Mouse (Mus musculus): ENCODE measurements at regions not wholly inside any gene's neighbourhood (a gene's known extent, or its start where the extent isn't known, plus 50 kb on each side); places are given as distances from the start of the nearest gene placed in this dataset.

DNA sequence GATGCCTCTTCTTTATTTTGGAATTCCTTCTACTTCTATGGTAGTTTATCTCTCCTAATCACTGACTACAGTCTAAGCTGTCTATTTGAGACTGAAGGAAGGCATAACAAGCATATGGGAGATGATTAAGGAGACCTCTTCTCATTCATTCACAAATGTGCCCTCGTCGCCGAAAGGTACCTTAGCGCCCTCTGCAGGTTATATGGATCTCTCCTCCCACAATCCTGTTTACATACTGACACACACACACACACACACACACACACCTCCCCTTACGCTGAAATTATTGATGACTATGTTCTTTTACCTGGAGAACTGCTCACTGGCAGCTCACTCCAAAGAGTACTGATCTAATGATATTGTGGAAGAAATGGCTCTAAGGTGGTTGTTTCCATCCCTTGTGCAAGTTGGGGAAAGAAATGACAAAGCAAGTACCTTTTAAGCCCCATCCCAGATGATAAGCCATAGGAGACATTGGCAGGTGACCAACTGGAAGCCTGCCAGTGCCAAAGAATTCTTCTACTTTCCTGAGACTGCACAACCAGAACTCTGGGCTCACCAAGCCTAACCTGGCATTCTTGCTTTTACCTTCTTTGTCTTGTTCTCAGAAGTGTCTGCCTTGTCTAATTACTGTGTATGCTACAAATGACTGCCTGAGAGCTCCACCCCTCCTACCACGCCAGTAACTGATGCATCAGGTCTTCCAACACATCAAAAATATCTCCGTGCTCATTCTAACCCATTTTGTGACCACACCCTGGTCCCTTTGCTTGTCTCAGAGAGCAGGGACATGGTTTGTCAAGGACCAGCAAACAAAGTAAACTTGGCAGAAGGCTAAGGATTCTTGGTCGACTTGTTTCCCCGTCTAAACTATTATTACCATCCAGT is 227.8 kb upstream of the Adgrl2 start:
- DNase-seq = no peak

DNA sequence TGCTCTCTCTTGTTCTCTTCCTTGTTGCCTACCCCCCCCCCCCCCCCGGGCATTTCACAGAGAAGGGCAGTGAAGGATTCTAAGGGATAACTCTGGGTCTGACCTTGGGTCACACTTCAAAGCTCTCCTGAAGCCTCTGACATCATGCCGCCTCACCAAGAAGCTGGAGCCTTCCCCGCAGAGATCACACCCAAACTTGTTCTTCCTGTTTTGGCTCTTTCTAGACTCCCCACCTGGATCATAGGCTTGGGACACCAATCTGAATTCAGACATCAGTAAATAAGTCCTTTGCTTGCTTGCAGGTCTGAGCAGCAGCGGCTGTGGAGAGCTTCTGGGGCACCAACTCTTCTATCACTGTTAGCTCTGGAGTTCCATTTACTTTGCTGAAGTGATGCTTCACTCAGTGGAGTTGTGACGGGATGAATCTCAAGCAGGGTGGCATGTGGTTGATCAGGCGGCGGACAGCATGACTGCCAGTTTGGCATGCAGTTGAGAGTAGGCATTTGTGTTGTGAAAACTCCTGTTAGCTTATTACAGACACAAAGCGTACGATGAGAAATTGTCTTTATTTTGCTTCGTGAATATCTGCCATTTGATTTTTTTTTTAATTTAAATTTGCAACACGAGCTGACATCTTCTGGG is 226.5 kb upstream of the Adgrl2 start:
- no peak for DNase-seq

DNA sequence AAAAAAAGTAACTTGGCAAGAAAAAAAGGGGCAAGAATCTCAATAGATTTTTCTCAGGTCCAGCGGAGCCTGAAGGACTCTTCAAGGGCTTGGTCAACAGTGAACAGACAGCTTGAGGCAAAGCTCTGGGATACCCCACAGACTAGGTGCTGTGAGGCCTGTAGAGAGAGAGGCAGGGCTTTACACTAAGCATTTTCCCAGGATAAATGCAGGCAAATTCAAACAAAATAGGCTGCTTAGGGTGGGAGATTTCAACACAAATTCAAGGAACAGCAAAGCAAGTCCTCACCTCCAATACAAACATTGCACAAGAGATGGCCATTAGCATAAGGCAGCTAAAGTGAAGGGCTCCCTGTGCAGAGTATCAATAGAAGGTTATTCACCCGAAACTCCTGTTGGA is 225.3 kb upstream of the Adgrl2 start:
- no peak for DNase-seq

DNA sequence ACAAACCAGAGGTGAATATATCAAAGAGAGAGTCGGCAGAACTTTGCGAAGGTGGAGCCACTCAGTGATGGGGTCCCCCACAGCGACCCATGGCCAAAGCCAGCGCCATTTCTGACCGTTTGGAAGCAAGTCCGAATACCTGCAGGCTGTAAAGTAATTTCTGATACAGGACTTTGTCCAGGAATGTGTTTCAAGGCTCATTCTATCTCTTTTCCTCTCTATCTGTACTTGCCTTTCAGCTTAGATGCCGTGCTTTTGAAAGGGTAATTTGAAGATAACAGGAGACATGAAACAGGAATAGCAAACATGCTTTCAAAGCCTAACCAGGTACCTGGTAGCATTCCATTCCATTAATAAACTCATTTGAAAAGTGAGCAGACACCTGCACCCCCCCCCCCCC is 221.6 kb upstream of the Adgrl2 start:
- DNase-seq = no peak

DNA sequence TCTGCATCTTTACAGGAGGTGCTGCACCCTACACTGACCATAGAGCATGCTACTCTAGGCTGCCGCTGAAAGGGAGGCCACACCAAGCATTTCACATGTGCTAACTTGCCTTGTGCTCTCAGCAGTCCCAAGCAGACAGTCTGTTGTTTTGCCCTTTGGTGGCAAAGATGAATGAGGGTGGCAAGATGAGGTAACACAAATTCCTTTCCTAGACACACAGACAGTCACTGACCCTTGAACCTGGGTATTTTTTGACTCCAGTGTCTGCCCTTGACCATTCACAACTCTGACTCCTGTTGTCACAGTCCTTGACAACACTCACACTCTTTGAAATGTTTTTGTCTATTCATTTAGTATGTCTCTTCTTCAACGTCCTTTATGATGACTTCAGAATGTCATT is 218.9 kb upstream of the Adgrl2 start:
- DNase-seq = no peak

DNA sequence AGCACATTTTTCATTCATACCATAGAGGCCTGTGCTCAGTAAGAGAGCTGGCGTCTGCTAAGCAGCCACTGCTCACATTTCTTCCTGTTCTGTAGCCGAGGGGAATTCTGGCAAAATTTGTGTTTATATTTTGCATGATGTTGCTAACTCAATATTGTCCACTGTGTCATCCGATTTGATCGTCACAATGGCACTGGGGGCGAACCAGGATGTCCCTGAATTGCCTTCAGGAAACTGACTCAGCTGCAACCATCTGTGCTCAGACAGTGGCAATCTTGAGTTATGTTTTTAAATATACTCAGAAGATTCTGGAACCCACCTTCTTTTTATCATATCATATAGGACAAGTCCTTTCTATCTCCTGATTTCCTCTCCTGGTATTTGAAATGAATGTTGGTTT is 213.1 kb upstream of the Adgrl2 start:
- no peak for DNase-seq

DNA sequence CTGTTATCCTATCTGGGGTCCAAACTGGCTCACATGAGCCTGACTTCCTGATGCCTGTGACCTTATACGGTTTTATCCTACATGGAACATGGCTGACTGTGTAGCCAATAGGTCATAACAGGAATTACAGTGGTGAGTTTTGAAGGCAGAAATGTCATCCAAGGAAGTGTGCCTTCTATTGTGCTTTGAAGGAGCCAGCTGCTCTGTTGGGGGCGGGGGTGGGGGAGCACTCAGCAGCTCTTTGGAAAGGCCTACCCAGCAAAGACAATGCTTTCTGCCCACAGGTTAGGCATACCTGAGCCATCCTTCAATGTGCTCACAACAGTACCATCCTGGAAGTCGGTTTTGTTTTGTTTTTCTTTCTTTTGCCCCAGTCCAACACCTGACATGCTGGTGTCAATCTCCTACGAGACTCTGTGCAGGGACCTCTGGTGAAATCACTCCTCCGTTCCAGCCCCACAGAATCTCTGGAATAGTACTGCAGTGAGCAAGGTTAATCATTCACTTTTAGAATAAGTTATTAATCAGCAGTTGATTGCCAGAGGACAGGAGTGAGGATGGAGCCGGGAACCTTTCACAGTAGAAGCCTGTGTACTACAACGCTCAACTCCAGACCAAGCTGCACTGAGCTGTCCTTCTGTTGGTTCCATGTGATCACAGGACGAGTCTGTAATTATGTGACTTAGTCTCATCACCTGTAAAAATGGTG is 206.3 kb upstream of the Adgrl2 start:
- DNase-seq = no peak

DNA sequence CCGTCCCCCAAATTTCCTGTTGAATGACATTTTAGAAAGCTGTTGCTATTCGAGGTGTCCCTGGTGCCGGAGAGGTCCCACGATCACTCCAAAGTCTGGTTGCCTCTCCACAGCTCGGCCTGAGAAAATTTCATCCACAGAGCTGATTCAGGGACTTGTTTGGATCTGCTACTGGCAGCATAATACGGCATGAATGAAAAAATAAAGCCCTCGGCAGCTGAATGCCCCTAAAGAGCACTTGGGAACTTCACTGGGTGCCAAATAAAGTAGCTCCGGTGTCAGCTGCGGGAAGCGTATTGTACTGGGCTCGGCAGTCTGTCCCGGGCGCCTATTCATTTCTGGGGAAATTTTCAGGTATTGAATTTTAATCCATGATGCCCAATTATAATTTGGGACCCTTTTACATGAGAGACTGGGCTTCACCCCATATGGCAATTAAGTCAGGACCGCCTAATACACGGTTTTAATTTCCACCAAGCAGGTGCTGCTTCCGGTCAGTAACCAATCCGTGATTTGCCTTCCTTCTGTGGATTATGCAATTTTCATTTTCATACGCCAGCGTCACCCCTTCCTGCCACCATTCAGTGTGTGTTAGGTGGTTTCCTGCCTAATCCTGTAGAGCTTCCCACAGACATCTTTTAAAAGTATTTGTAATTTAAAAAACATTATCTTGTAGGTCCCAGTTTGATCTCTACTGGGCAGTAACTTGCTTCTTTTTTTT is 200.7 kb upstream of the Adgrl2 start:
- no peak for DNase-seq

DNA sequence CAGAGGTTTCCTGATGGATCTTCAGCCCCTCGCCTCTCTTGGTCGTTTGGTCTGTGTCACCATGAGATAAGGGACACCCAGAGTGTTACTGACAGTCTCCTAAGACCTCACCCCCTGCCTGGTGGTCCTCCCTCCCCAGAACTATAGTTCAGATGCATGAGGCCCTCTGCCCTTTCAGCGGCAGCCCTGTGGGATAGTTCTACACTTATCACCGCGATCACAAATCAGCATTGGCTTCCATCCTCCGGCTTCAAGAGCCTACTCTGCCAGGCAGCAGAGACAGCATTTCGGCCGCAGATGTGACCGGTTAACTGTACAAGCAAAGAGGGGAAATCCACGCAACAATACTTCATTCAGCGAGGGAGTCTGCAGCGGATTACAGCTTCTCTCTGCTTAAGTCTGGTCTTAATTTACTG is 193.8 kb upstream of the Adgrl2 start:
- DNase-seq = no peak

DNA sequence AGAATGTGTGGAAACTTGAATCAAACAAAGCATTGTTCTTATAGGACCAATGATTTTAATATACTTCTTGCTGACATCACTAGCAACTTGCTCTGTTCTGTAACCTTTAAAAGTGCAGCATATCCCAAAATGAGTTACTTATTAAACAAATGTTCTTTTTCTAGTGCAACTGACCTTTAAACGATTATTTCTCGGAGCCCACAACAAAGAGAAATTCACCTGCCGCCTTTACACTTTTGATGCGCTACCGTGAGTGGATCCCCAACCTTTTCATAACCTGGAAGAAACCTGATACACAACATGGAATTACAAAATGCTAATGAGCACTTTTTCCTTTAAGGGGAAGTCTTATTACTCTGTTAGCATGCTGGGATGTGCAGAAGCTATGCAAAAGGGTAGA is 191.7 kb upstream of the Adgrl2 start:
- DNase-seq = no peak

DNA sequence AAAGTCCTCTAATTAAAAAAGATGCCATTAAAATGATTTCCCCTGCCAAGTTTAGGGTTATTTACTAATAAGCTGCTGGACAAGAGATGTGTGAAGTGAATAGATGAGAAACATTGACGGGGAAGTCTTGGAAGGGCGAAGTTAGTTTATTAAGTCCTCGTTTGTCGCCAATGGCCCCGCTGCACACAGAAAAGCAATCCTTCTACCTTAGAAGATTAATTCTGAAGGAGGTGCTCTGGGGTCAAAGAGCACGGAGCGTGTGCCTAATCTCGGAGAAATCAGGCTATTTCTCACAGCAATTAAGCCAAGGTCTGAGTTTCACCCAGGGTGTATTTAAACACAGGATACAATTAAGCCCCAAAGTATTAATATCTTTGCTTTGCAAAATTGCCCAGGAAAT is 189.8 kb upstream of the Adgrl2 start:
- DNase-seq = no peak

DNA sequence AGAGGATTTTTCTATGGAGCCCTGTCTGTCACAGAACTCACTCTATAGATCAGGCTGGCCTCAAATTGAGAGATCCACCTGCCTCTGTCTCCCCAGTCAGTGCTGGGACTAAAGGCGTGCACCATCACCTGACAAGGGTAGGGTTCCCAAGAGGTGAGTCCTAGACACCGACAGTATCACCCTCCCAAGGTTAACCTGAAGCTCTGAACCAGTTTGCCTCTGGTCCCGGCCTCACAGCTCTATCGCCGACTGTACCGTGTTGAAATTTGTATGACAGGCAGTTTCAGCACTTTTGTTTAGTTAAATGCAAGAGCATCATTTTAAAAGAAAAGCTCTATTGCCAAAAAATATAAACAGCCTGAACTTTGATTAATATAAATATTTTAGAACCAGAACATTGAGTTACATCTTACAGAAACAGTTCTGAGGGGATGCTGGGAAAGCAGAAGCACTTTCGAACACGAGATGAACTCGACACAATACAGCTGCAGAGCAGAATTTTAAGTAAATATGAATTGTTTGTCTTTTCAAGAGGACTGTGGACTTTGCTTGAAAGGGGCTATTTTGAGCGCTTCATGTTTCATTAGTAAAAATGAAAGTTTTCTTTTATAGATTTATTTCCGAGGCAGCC is 189.2 kb upstream of the Adgrl2 start:
- no peak for DNase-seq

DNA sequence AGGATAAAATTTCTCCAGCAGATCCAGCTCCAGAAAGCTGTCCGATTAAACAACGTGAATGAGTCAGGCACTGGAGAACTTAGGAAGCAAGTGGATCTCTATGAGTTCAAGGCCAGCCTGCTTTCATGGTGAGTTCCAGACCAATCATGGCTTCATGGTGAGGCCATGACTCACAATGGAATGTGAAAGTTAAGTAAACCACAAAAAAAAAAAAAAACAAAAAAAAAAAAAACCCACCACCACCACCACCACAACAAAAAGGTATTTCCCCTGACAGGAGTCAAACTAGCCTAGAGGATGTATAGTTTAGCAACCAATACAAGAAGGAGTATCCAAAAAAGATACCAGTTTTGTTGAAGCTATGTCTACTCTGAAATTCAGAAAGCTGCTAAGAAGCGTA is 188.5 kb upstream of the Adgrl2 start:
- DNase-seq = no peak

DNA sequence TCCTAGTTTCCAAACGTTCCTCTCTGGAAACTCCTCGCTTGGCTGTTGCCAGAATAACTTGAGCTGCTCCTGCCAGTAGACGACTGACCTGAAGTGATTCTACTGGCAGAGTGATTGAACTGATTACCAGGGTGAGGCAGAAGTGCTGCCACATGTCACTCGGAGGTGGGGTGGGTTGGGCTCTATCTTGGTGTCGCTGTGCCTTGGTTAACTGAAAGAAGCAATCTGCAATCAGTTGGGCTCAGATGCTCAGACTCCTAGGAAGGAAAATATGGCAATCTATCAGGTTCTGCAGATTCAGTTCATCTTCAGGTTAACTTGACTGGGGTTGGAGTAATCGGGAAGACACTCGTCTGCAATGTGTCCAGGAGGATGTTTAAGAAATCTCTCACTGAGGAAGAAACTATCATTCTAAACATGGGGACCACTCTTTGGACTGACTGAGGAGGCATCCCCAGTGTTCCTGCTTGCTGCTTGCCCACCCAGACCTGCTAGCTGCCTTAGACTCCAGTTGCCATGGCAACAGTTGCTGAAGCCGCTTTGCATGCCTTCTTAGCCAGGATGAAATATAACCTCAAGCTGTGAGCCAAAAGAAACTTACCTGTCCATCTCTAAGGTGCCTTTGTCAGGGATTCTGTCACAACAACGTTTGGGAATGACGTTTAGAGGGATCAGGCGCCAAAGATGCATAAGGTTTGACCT is 184.5 kb upstream of the Adgrl2 start:
- DNase-seq = peak; percentile 44

DNA sequence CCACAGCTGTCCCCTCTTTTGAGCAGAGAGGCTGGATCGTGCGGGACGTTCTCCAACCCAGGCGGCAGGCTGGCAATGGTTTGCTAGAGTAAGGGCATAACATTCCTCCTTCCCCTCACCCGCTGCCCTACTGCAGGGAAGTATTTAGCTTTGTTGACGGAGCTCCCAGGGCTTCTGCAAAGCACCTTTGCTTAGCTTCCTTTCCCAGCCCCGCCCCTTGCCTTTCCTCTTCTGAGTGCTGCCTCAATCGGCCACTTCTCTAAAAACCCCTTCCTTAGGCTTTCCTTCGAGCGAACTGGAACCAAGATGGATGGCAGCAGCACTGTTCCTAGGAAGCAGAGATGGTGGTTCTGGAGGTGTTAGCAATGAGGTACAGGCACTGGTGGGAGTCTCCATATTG is 183.2 kb upstream of the Adgrl2 start:
- no peak for DNase-seq

DNA sequence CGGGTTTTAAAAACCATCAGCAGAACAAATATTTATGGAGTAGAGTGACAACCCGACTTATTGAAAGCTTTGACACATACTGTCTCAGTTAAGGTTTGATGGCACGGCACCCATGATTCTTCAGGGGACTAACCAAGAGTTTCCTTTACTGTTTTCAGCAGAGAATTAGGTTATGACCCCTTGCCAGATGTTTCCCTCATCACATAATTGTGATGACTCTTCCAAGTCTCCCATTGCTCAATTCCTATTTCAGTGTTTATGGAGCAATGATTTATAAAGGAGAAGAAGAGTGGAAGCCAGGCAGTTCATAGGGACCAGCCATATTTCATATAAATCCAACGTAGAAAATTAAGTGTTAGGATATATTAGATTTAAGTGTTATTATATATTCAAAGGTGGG is 181.4 kb upstream of the Adgrl2 start:
- DNase-seq = no peak

DNA sequence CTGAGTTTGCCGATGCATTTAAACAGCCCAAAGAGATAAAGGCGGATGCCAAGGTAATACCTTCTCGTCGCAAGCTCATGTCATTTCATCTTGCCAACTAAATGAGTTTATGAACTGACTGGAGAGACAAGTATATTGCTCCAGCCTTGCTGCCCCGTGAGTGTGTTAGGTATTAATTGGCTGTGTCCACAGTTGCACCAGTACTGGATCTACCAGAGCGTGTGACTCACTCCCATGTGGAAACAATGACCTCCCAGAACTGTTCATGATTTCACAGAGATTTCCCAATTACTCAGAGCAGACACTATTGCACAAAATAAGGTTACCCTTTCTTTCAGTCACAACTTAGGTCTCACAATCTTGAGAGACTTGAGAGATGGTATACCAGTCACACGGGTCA is 179.8 kb upstream of the Adgrl2 start:
- DNase-seq = no peak

DNA sequence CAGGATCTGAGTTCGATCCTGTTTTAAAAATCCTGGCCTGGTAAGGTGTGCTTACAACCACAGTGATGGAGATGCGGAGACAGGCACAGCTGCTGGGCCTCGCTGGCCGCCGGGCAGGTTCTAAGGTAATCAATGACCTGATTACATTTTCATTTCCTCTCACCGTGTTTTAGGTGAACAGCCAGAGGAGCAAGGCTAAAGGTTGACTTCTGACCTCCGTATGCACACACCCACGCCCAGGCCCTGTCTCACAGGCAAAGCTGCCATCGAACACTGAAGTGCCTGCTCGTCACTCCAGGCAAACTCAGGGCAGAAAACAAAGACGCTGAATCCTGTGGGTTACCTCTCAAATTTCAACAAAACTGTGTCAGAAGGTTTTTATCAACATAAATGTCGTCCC is 179.1 kb upstream of the Adgrl2 start:
- no peak for DNase-seq

DNA sequence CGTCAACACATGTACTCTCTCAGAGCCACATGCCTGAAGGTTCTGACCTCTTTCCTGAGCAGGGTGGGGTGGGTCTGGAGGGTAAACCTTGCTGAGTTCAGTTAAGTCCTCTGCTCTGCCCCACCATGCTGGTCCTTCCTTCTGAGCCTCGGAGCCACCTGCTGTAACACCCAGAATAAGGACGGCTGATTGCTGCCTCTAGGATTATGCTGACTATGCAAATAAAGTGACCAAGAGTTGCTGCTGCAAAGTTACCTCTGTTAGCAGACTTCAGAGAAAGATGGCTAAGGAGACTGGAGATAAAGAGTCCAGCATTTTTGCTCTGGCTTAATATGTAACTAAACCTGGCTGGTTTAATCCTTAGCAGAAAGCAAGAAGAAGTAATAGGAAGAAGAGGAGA is 177.6 kb upstream of the Adgrl2 start:
- no peak for DNase-seq

DNA sequence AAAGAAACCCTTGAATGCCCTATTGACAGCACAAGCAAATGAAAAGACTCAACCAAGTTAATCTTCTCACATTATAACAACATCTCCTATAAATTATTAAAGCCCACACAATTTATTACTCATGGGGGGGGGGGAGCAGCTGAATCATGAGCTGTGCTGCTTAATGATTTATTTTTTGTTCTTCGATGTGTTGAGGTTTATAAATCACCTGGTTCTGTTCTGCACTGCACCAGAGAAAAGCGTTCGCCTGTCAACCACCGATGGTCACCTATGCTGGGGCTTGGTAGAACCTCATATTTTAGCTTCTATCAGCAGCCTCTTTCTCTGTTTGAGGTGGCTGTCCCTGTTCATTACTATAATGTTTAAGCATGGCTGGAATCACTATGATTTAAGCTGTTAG is 174.4 kb upstream of the Adgrl2 start:
- no peak for DNase-seq

DNA sequence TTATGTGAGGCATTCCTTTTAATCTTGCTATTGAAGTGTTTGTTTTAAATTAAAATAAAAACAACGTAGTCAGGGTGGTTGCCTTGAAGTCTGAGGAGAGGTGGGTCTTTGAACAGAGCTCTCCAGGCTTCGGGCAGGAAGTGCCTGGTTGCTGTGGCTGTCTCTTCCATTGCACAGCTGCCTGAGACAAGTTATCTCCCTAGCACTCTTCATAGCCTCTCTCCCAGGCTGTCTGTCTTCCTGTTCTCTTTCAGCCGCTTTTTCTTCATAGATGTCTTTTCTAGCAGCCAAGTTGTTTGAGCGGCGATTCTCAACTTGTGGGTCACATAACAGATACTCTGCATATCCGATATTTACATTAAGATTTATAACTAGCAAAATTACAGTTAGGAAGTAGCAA is 173.2 kb upstream of the Adgrl2 start:
- DNase-seq = no peak

DNA sequence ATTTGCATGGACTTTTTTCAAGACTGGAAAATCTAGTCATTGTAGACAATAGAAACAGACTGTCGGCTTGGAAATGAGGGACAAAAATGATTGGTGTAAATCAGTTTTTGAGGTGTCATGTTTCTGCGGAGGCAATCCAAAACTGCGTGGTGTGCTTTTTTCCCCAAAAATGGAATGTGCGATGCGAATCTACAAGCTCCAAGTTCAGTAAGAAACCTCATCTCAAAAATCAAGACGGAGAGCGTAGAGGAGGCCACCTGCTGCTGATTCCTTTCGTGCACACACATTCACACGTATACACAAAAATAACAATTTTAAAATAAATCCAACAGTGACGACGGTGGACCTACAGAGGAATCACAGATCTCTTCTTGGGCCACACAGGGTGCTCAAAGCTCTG is 170.5 kb upstream of the Adgrl2 start:
- no peak for DNase-seq
